Mouse (Mus musculus) testis, adult 2 months (tissue): ENCODE measurements at regions not wholly inside any gene's neighbourhood (a gene's known extent, or its start where the extent isn't known, plus 50 kb on each side); places are given as distances from the start of the nearest gene placed in this dataset.

Source experiments
- CTCF ChIP-seq: fragments of 200-500 bp; IDR thresholded peaks from 2 replicates; pipeline ENCODE4 v1.5.1; 2012; ENCODE audit warnings: low read depth, mild to moderate bottlenecking, inconsistent platforms, low read length, moderate library complexity; ENCODE audit not compliant: control insufficient read depth, insufficient read depth, insufficient replicate concordance
- POLR2A ChIP-seq: fragments of 200-500 bp; IDR thresholded peaks from 2 replicates; pipeline ENCODE4 v1.6.1; 2012; ENCODE audit warnings: low read depth, mild to moderate bottlenecking, inconsistent platforms, low read length, moderate library complexity; ENCODE audit not compliant: control insufficient read depth

DNA sequence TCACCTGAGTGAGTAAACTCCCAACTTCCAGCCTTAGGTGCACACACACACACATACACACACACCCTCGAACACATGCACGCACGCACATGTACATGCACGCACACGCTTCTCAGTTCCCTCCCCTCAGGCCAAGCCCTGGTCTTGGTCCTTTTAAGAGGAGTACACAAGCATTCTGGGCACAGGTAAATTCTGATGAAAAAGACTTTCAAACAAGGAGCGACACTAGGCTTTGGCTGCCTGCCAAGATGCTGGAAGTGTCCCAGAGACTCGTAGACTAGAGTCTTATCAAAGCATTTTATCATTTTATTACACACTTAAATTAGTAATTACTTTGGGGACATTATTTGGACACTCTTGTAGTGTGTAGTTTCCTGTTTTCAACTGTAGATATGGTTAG, 278.6 kb upstream of the Atp11b start:
- no peak for TF ChIP-seq POLR2A
- TF ChIP-seq CTCF, result no peak
